Mouse (Mus musculus): ENCODE measurements around the gene Fam71e1. TPM values are rescaled to one million over a fixed set of nuclear protein-coding genes. Genes with fewer than 3 reads are reported as not detected.

Gene Fam71e1
- total RNA-seq, 2 experiments from 2014 or later: 18.6 to 22.8 TPM

DNA sequence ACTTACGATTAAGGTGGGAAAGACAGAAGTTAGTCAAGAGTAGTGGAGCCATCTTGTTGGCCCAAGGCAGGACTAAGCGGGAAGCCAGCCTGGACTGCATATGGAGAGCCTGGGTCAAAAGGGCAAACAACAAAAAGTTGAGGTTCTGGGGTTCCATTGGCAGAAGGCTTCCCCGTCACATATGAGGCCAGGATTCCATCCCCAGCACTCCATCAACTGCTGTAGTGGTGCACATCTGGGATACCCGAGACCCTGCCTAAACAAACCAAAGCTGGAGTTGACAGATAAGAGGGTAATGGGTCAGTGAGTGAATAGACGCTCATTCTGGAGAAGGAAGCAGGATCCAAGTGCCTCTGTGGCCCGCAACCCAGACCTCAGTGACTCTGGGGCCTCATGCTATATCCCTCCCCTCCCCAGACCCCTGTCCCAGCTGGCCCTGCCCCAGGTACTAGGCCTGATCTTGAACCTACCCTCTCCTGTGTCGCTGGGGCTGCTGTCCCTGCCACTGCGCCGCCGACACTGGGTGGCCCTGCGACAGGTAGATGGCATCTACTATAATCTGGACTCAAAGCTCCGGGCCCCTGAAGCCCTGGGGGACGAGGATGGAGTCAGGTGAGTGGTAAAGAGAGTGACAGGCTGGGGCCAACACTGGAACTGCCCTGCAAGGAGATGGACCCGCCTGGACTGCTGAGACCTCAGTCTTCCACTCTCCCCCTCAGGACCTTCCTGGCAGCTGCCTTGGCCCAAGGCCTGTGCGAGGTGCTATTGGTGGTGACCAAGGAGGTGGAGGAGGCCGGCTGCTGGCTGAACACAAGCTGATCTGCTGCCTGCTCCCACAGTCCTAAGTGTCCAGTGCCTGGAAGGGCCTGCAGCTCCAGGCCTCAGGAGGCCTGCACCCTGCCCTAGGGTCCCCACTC is 25.4 kb upstream of the Fam71e1 start:
- DNase-seq (ENCODE audit: extremely low spot score in 1 of 2, low spot score in 1 of 2): no peak

DNA sequence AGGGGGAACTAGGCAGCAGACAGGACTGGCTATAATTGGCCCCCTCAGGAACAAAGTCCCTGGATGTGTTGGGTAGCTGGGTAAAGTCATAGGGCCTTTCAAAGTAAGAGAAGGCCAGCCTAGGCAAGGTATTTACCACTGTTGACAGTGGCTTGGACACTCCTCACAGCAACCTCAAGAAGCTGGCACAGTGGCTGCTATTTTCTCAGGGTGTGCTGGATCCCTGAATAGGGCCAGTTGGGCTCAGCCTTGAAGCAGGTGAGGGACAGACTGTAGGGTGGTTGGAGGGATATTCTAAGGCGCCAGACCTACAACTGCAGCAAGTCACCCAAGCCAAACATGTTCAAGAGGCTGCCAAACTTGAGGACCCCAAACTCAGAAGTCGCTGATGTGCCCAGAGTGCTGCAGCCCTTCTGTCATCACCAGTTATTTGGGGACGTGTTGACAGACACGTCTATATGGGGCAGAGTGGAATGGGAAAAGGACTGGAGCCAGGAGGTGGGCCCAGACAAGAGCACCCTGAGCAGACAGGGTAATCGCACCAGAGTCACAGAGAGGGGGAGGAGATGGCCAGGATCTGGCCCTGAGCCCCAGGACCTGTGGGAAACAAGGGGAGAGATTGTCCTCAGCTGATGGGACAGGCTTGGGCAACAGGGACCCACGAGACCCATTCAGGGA is 24.4 kb upstream of the Fam71e1 start:
- no peak for DNase-seq (ENCODE audit: extremely low spot score in 1 of 2, low spot score in 1 of 2)

DNA sequence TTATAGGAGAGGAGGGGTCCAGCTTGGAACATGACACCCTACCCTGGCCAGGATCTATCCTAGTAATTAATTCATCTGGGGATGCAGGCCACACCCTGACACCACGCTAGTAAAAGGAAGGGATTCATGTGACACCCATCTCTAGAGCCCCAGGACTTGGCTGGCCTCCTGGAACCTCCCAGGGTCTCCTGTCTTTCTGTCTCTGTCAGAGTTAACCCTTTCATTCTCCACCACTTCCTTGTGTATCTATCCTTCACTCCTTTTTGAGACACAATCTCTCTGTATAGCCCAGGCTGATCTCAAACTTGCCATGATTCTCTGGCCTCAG is 23.9 kb upstream of the Fam71e1 start:
- no peak for DNase-seq (ENCODE audit: extremely low spot score in 1 of 2, low spot score in 1 of 2)

DNA sequence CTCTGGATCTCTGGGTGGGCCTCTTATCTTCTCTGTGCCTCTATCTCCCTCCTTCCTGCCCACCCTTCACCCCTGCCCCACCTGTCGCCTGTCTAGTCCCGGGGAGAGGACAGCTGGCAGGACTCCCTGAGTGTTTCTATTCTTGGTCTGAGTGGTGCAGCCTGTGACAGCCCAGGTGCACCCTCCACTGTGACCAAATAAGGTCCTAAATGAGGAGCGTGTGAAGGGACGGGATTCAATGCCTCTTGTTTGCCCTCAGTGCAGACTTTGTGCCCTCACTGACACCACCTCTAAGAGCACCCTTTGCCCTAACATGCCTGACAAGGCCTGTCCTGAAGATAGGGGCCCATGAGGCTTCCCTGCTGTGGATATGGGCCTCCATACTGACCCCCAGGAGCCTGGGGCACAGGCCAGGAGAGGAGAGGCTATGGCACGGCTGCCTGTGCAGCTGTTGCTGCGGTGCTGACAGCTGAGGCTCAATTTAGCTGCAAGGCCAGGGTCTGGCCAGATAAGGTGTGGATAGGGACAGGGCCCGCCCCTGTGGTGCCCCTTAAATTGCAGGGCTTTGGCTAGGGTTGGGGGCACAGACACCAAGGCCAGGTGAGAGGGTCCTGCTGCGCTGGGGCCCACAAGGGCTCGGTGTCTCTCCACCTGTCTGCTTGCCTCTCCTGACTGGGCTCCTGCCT is 23.3 kb upstream of the Fam71e1 start:
- no peak for DNase-seq (ENCODE audit: extremely low spot score in 1 of 2, low spot score in 1 of 2)

DNA sequence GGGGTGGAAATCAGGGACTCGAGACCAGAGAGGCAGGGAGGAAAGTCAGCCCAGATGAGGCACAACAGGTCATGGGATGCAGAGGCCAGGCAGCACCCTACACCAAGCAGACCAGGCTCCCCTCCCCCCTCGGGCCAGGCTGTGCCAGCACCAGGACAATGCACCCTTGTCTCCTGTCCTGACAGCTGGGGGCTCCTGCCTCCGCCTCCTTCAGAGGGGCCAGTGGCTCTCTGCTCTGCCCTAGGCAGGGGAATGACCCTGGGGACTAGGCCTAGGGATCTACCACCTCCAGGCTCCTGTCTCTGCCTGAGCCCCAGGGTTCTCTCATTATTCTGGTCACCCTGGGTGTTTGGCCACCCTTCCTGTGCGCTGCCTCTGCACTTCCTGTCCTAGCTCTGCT is 22.0 kb upstream of the Fam71e1 start:
- DNase-seq (ENCODE audit: extremely low spot score in 1 of 2, low spot score in 1 of 2): peak in 1 of 2 experiments; percentile 65

DNA sequence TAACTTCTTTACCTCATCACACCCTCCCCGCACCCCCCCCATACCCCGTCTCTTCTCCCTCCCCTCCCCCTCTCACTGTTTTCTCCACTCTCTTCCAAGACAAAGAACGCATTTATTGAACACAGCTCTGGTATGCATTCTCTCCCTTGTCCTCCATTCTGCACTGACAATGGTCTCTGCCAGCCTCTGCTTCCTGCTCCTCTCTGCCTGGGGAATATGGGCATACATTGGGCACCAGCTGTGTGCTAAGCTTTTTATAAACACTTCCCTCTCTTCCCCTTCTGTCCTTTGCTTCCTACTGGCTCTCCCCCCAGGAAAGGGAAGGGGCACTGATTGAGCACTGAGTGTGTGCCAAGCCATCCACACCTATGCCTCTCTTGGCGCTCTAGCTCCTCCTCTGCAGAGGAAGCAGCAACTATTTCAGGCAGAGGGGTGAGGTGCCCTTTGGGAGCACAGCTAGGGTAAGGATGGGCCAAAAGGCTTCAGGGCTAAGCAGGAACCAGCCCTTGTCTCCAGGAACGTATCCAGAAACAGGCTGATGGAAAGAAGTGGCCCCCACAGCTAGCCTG is 21.3 kb upstream of the Fam71e1 start:
- DNase-seq (ENCODE audit: extremely low spot score in 1 of 2, low spot score in 1 of 2): peak in 1 of 2 experiments; percentile 3

DNA sequence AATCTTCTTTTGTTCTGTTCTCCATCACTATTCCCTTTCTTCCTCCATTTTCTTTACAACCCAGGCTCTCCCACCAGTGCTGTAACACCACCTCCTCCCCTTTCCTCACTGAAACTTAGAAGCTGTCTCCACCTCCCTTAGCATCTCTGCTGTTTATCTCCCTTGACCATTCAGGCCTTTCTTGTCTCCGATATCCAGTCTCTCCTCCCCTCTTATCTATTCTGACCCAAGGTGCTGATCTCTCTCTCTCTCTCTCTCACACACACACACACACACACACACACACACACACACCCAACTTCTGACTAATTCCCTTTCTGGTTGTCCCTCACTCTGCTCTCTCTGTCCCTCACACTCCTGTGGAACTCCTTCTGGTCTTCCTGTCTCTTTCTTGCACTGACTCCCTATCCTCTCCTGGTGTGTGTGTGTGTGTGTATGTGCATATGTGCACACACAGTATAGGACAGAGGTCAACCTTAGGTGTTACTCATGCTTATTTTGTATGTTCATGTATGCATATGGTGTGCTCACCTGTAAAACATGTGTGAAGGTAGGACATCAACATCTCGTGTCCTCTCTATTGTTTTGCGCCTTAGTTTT is 13.4 kb upstream of the Fam71e1 start:
- no peak for DNase-seq (ENCODE audit: extremely low spot score in 1 of 2, low spot score in 1 of 2)

DNA sequence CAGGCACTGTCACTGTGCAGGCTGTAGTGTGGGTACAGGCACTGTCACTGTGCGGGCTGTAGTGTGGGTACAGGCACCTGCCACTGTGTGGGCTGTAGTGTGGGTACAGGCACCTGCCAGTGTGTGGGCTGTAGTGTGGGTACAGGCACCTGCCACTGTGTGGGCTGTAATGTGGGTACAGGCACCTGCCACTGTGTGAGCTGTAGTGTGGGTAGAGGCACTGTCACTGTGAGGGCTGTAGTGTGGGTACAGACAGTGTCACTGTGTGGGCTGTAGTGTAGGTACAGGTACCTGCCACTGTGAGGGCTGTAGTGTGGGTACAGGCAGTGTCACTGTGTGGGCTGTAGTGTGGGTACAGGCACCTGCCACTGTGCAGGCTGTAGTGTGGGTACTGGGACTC is 12.3 kb upstream of the Fam71e1 start:
- no peak for DNase-seq (ENCODE audit: extremely low spot score in 1 of 2, low spot score in 1 of 2)

DNA sequence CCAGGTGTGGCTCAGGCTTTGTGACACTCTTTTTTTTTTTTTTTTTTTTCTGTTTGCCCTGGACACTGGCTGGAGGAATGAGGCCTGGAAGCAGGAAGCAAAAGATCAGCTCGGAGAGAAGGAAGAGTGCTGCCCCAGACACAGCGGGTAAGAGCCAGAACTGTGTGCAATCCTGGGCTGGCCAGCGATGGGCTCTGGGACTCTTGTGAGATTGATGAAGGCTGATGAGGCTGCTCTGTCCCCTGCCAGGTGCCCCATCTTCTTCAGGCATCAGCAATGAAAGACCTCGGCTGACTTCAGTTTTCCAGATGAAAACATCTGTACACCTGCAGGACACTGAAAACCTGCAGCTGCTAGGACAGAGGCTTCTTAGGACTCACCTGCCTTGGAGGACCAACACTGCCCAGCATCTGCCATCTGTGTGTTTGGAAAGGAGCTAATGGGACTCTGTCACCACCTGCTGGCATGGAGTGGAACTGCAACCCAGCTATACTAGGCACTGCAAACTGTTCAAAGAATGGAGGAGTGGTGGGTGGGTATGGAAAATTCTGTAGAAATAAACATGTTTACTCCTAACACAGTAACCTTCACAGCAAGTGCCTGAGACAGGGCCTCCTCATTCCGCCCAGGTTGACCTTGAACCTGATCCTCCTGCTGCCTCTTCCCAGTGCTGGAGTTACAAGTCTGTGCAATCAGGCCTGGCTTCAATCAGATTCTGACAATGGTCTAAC is 11.4 kb upstream of the Fam71e1 start:
- peak; percentile 74 to 90 for DNase-seq (ENCODE audit: extremely low spot score in 1 of 2, low spot score in 1 of 2)

DNA sequence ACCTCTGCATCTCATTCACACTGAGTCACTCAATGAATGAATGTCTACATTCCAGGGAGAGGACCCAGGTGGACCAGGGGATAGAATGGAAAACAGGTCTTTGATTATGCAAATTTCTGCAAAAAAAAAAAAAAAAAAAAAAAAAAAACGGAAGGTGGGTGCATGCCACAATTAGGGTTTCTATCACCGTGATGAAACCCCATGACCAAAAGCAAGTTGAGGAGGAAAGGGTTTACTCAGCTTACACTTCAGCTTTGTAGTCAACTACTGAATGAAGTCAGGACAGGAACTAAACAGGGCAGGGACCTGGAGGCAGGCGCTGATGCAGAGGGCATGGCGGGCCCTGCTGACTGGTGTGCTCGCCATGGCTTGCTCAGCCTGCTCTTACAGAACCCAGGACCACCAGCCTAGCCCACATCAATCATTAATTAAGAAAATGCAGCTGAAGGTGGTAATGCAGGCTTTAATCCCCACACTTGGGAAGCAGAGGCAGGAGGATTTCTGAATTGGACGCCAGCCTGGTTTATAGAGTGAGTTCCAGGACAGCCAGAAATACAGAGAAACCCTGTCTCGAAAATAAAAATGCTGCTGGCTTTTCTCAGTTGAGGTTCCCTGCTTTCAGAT is 10.7 kb upstream of the Fam71e1 start:
- DNase-seq (ENCODE audit: extremely low spot score in 1 of 2, low spot score in 1 of 2): no peak

DNA sequence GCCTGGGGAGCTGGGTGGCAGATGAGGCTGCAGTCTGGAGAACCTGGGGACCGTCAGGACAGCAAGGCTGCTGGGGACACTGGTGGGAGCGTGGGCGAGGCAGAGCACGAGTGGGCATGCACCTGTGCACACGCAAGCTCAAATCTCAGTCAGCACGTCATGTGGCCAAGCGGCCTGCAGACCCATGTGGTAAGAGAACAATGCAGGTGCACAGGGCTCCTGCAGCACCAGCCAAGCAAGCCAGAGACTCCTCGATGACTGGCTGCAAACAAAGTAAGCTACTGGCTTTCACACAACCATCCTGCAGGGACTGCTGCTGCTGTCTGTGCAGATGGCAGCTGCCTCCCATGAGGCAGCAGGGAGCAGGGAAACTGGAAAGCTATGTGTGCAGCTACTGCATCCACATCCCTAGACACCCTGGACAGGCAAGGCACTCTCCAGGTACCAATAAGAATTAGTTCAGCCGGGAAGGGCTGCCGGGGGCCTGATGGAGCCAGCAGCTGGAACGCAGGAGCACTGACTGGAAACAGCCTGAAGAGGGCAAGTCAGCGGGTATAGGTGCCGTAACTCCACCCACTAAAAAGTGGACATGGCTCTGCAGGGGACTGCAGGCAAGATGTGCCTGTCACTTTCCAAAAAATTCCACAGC is 9.3 kb upstream of the Fam71e1 start:
- DNase-seq (ENCODE audit: extremely low spot score in 1 of 2, low spot score in 1 of 2): no peak

DNA sequence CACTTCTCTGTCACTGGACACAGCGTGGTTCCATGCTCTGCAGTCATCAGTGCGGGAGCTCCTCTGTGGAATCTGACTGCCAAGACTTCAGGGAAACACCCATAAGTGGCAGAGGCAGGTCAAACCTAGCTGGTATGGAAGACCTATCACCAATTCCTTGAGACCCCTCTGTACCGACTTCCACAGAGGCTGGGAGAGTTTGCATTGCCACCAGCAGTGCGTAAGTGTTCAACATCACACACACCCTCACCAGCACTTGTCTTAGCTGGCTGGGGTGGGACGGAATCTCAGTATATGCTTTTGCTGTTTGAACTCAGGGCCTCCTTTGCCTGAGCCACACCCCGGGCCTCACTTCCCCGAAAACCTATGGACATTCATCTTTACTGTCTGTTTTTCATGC is 8.4 kb upstream of the Fam71e1 start:
- no peak for DNase-seq (ENCODE audit: extremely low spot score in 1 of 2, low spot score in 1 of 2)

DNA sequence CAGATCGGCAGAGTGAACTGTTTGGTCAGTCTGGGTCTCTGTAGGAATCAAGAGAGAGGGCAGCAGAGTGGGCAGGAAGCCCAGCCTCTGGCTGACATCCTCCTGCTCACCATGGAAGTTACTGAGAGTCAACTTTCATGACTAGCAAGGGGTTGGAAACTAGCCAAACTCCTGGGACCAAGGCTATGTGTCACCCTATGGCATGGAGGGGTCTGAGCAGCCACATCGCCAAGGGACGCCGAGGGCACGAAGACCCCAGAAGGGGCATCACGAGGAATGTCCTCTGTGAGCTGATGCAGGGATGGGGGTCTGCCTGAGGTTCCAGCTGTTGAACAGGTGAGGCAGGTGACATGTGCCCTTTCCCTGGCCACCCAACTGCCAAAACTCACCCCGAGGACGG is 7.8 kb upstream of the Fam71e1 start:
- no peak for DNase-seq (ENCODE audit: extremely low spot score in 1 of 2, low spot score in 1 of 2)

DNA sequence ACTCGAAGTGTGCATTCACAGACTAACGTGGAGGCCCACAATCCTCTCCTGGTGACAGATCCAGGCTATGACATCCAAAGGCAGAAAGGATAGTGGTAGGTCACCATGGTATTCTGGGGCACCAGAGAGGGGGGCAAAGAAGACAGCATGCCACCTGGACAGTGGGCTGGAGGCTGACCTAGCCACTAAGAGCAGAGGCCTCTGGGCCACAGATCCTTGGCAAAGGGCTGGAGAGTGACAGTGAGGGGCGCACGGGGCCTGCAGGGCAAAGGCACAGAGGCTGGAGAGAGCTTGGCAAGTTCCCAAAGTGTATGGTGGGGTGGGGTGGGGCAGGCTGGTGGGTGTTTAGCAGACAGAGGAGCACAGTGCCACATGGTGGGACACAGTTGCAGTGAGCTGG is 6.1 kb upstream of the Fam71e1 start:
- DNase-seq (ENCODE audit: extremely low spot score in 1 of 2, low spot score in 1 of 2): no peak

DNA sequence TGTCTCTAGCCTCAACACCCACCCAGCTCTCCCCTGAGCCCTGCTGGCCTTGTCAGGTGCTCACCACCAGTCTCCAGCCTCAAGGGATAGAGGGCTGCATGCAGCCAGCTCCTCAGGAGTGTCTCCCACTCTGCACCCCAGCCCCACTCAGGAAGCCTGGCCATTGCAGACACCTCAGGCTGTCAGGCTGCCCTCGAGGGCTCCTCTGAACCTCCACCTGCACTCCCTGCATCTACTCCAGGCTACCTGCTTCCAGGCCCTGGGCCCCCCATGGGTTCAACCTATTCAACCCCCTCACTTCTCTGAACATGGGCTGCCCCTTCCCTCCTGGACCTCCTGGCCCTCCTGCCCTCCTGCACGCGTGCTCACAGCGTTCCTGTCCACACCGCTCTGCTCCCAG is 5.0 kb upstream of the Fam71e1 start:
- DNase-seq (ENCODE audit: extremely low spot score in 1 of 2, low spot score in 1 of 2): no peak

DNA sequence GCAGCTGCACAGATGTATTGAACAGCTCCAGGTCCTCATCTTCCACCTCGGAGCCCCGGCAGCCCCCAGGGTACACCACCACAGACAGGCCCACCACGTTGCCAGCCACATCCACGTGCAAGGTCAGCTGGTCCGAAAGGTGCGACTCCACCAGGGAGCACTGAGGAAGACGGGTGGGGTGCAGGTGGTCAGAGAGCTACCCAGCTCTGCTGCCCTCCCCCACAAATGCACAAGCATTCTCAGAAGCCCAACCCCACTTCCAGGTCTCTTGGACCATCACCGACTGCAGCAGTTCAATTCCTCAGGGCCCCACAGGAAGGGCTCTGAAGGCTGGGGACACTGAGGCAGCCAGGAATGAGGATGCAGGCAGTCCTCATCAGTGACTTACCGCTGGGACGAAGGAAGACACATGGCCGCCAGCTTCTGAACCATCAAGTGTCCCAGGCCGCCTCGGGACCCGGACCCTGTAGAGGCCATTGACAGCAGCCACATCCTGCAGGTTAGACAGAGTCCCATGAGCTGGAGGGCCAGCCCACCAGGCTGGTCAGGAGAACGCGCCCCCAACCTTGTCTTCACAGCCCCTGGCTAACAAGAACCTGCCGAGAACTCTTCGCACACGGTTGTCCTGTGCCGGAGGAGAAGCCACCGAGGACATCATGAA is 4.1 kb upstream of the Fam71e1 start:
- DNase-seq (ENCODE audit: extremely low spot score in 1 of 2, low spot score in 1 of 2): no peak

DNA sequence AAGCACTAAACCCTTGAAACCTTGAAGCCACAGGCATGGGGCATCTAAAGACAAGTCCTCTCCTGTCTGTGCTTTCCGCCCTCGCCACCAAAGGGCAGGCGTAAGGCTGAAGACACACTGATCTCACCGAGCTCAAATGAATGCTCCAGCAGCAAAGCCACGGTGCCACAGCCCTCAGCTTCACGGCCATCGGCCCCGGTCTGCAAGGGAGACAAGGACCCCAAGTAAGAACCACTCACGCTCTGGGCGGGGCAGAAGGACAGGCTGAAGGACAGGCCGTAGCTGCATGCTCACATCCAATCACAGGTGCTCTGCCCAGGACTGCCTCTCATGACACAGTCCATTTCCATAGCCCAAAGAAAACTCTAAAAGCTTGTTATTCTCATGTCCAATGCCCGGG is 1.7 kb upstream of the Fam71e1 start:
- no peak for DNase-seq (ENCODE audit: extremely low spot score in 1 of 2, low spot score in 1 of 2)

DNA sequence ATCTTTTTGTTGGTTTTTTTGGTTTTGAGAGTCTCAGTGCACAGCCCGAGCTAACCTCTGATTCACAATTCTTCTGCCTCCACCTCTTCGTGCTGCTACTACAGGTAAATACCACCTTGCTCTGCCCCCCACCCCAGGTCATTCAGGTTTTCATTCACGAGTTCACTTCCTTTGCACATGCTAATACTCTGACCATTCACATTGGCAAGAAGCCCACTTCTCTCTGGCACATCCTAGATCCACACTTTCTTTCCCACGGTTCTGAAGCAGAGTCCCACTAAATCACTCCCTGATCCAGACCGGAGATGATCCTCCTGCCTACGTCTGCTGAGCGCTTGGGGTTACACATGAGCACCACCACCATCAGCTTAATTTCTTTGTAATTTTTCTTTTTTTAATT is 1.3 kb upstream of the Fam71e1 start:
- DNase-seq (ENCODE audit: extremely low spot score in 1 of 2, low spot score in 1 of 2): no peak

DNA sequence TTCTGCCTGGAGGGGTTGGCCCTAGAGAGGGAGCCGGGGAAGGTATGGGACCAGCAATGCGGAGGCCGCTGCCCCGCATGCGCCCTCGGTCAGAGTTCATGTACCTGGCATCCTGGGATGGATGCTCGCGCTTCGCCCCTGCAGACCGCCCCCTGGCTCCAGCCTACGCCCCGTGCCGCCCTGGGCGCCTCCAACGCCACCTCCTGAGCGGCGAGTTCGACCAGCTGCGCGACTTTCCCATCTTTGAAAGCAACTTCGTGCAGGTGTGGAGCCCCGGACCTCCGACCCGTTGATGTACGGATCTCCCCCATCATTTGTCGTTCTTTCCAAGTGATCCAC is 359 bp downstream of the Fam71e1 start:
- DNase-seq (ENCODE audit: extremely low spot score in 1 of 2, low spot score in 1 of 2): no peak

All from layer of hippocampus, postnatal 25 days (tissue).